Mouse (Mus musculus) kidney, adult 2 months (tissue): ENCODE measurements around the gene Vapa.

ENCODE experiments used
- CTCF ChIP-seq: fragments of 200-500 bp; conservative IDR thresholded peaks from 2 replicates; pipeline ENCODE4 v1.5.1; 2011; ENCODE audit warnings: low read depth, mild to moderate bottlenecking, control low read depth, low read length, moderate library complexity, mixed read lengths; ENCODE audit not compliant: insufficient read depth, insufficient read length
- POLR2A ChIP-seq: fragments of 200-500 bp; IDR thresholded peaks from one replicate; pipeline ENCODE4 v1.6.1; 2011; ENCODE audit warnings: low read depth, low read length, control low read depth

GRCm38 (mm10) chr17:65618431-65618830 lies 5.1 kb upstream of the Vapa start:
- TF ChIP-seq CTCF (no peak), POLR2A (no peak)
